In the genomic region with DNA sequence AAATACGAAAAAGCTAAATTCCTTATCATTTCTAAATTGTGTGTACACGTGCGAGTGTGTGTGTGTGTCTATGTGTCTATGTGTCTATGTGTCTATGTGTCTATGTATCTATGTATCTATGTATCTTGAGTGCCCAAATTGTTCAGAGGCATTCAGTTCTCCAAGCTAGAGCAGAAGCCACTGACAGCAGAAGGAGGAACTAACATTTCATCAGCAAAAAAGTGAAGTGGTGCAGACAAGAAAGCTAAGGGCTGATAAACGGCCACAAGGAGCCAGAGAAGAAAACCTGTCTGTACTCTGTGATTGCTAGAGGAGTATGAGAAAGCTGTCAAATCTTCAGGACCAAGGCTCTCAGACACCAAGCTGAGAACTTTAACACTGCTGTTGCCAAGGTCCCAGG, we compare ENCODE assay signal across 1 mouse cellular context.
TF ChIP-seq lines count a peak whose summit lies in the region.

No protein-coding gene starts in this region.

TF ChIP-seq in MEL, 35 proteins besides CTCF, POLR2A, EP300 and RAD21 (continued from another document):
- TF ChIP-seq TCF12 (IDR thresholded peaks at IDR 0.05; ENCODE audit: low read depth, low read length) (no peak), USF2 (IDR thresholded peaks at IDR 0.05; ENCODE audit: borderline replicate concordance in 1 of 2, insufficient read depth in 1 of 2, low read depth in 1 of 2, low read length in 2 of 2) (no peak), CHD2 (IDR thresholded peaks at IDR 0.05; ENCODE audit: low read length) (no peak), ELF1 (IDR thresholded peaks at IDR 0.05; ENCODE audit: low read depth, low read length) (no peak), GATA1 (IDR thresholded peaks at IDR 0.05; ENCODE audit: low read depth, low read length) (peak; percentile 85), POLR2AphosphoS5 (IDR thresholded peaks at IDR 0.05; ENCODE audit: borderline replicate concordance, low read depth, low read length) (no peak), MYB (IDR thresholded peaks at IDR 0.05; ENCODE audit: low read depth, low read length) (no peak), JUND (IDR thresholded peaks at IDR 0.05; ENCODE audit: low read depth, low read length) (no peak), TBP (IDR thresholded peaks at IDR 0.05; ENCODE audit: low read depth, low read length) (peak; percentile 87), NELFE (IDR thresholded peaks at IDR 0.05; ENCODE audit: low read depth, low read length) (no peak), RCOR1 (IDR thresholded peaks at IDR 0.05; ENCODE audit: low read depth, low read length) (no peak)
TF ChIP-seq in MEL: peak in this region for 3.
